Mouse (Mus musculus): ENCODE measurements at regions not wholly inside any gene's neighbourhood (a gene's known extent, or its start where the extent isn't known, plus 50 kb on each side); places are given as distances from the start of the nearest gene placed in this dataset.

GRCm38 (mm10) chr12:45975780-45976179, 842.9 kb downstream of the Nova1 start:
- no peak overlapping the region for H3K4me3 ChIP-seq (ENCODE audit: insufficient read depth in 1 of 2, low read depth in 1 of 2, low read length in 2 of 2, poor library complexity in 1 of 2, severe bottlenecking in 1 of 2)

GRCm38 (mm10) chr12:45970472-45970871, 848.3 kb downstream of the Nova1 start:
- no peaks in the 10 kb centered on the region for H3K9me3 ChIP-seq (ENCODE audit: control insufficient read depth, insufficient read depth, low read depth, low read length)
- no peak overlapping the region for H3K4me3 ChIP-seq (ENCODE audit: insufficient read depth in 1 of 2, low read depth in 1 of 2, low read length in 2 of 2, poor library complexity in 1 of 2, severe bottlenecking in 1 of 2)
- no peak for TF ChIP-seq HCFC1 (IDR thresholded peaks at IDR 0.05; ENCODE audit: borderline replicate concordance, insufficient read depth, low read length)
- no peak for TF ChIP-seq ZNF384 (IDR thresholded peaks at IDR 0.05; ENCODE audit: low read depth, low read length)
- no peak for TF ChIP-seq ZC3H11A (IDR thresholded peaks at IDR 0.05; ENCODE audit: borderline replicate concordance, low read depth, low read length)
- no peak for TF ChIP-seq MAFK (IDR thresholded peaks at IDR 0.05; ENCODE audit: insufficient read depth, low read depth, low read length)
- no peak for TF ChIP-seq CHD2 (IDR thresholded peaks at IDR 0.05; ENCODE audit: low read depth, low read length)
- no peak overlapping the region for H3K9ac ChIP-seq (ENCODE audit: insufficient read depth, low read depth, low read length, poor library complexity, severe bottlenecking)
- in situ Hi-C loops (cut with MboI; ENCODE audit: low sequenced_read_pairs in 2 of 2, unreplicated experiment in 2 of 2) = no loop called here
- H3K4me1 ChIP-seq (ENCODE audit: control insufficient read depth in 2 of 2, insufficient read depth in 2 of 2, low read length in 2 of 2, poor library complexity in 1 of 2) = no peaks in the 10 kb centered on the region
- H3K27ac ChIP-seq (ENCODE audit: insufficient read depth, low read depth, low read length, poor library complexity, severe bottlenecking) = no peak overlapping the region
- no peaks in the 10 kb centered on the region for H3K36me3 ChIP-seq (ENCODE audit: control insufficient read depth, insufficient read depth, low read length, poor library complexity, severe bottlenecking)
- DNase-seq (ENCODE audit: low read depth, low spot score) = no peak

More at GRCm38 (mm10) chr12:45975780-45976179, 842.9 kb downstream of the Nova1 start:
- H3K36me3 ChIP-seq (ENCODE audit: control insufficient read depth, insufficient read depth, low read length, poor library complexity, severe bottlenecking) = no peaks in the 10 kb centered on the region
- in situ Hi-C loops (cut with MboI; ENCODE audit: low sequenced_read_pairs in 2 of 2, unreplicated experiment in 2 of 2) = no loop called here
- H3K9me3 ChIP-seq (ENCODE audit: control insufficient read depth, insufficient read depth, low read depth, low read length) = no peaks in the 10 kb centered on the region
- no peak for DNase-seq (ENCODE audit: low read depth, low spot score)
- TF ChIP-seq ZC3H11A (IDR thresholded peaks at IDR 0.05; ENCODE audit: borderline replicate concordance, low read depth, low read length) = no peak
- no peak for TF ChIP-seq CHD2 (IDR thresholded peaks at IDR 0.05; ENCODE audit: low read depth, low read length)
- no peak for TF ChIP-seq HCFC1 (IDR thresholded peaks at IDR 0.05; ENCODE audit: borderline replicate concordance, insufficient read depth, low read length)
- H3K9ac ChIP-seq (ENCODE audit: insufficient read depth, low read depth, low read length, poor library complexity, severe bottlenecking) = no peak overlapping the region
- H3K4me1 ChIP-seq (ENCODE audit: control insufficient read depth in 2 of 2, insufficient read depth in 2 of 2, low read length in 2 of 2, poor library complexity in 1 of 2) = no peaks in the 10 kb centered on the region
- no peak overlapping the region for H3K27ac ChIP-seq (ENCODE audit: insufficient read depth, low read depth, low read length, poor library complexity, severe bottlenecking)

- H3K36me3 ChIP-seq (ENCODE audit: control insufficient read depth, insufficient read depth, low read length, poor library complexity, severe bottlenecking) = no peaks in the 10 kb centered on the region
- in situ Hi-C loops (cut with MboI; ENCODE audit: low sequenced_read_pairs in 2 of 2, unreplicated experiment in 2 of 2) = no loop called here
- H3K9ac ChIP-seq (ENCODE audit: insufficient read depth, low read depth, low read length, poor library complexity, severe bottlenecking) = no peak overlapping the region
- no peak for DNase-seq (ENCODE audit: low read depth, low spot score)
- no peak overlapping the region for H3K4me3 ChIP-seq (ENCODE audit: insufficient read depth in 1 of 2, low read depth in 1 of 2, low read length in 2 of 2, poor library complexity in 1 of 2, severe bottlenecking in 1 of 2)
- H3K4me1 ChIP-seq (ENCODE audit: control insufficient read depth in 2 of 2, insufficient read depth in 2 of 2, low read length in 2 of 2, poor library complexity in 1 of 2) = no peaks in the 10 kb centered on the region
- H3K27ac ChIP-seq (ENCODE audit: insufficient read depth, low read depth, low read length, poor library complexity, severe bottlenecking) = no peak overlapping the region
- no peaks in the 10 kb centered on the region for H3K9me3 ChIP-seq (ENCODE audit: control insufficient read depth, insufficient read depth, low read depth, low read length)
- TF ChIP-seq ZNF384 (IDR thresholded peaks at IDR 0.05; ENCODE audit: low read depth, low read length) (no peak), ZC3H11A (IDR thresholded peaks at IDR 0.05; ENCODE audit: borderline replicate concordance, low read depth, low read length) (no peak), CHD2 (IDR thresholded peaks at IDR 0.05; ENCODE audit: low read depth, low read length) (no peak), MAFK (IDR thresholded peaks at IDR 0.05; ENCODE audit: insufficient read depth, low read depth, low read length) (no peak), HCFC1 (IDR thresholded peaks at IDR 0.05; ENCODE audit: borderline replicate concordance, insufficient read depth, low read length) (no peak)
These were observed 848.8 kb downstream of the Nova1 start for GRCm38 (mm10) chr12:45969881-45970280.

- Histone ChIP-seq H3K4me3 (ENCODE audit: insufficient read depth in 1 of 2, low read depth in 1 of 2, low read length in 2 of 2, poor library complexity in 1 of 2, severe bottlenecking in 1 of 2) (no peak overlapping the region), H3K27ac (ENCODE audit: insufficient read depth, low read depth, low read length, poor library complexity, severe bottlenecking) (no peak overlapping the region), H3K36me3 (ENCODE audit: control insufficient read depth, insufficient read depth, low read length, poor library complexity, severe bottlenecking) (no peaks in the 10 kb centered on the region), H3K4me1 (ENCODE audit: control insufficient read depth in 2 of 2, insufficient read depth in 2 of 2, low read length in 2 of 2, poor library complexity in 1 of 2) (no peaks in the 10 kb centered on the region), H3K9me3 (ENCODE audit: control insufficient read depth, insufficient read depth, low read depth, low read length) (no peaks in the 10 kb centered on the region), H3K9ac (ENCODE audit: insufficient read depth, low read depth, low read length, poor library complexity, severe bottlenecking) (no peak overlapping the region)
- no peak for DNase-seq (ENCODE audit: low read depth, low spot score)
- TF ChIP-seq ZC3H11A (IDR thresholded peaks at IDR 0.05; ENCODE audit: borderline replicate concordance, low read depth, low read length) (no peak), CHD2 (IDR thresholded peaks at IDR 0.05; ENCODE audit: low read depth, low read length) (no peak), MAFK (IDR thresholded peaks at IDR 0.05; ENCODE audit: insufficient read depth, low read depth, low read length) (no peak), ZNF384 (IDR thresholded peaks at IDR 0.05; ENCODE audit: low read depth, low read length) (no peak), HCFC1 (IDR thresholded peaks at IDR 0.05; ENCODE audit: borderline replicate concordance, insufficient read depth, low read length) (no peak)
- in situ Hi-C loops (cut with MboI; ENCODE audit: low sequenced_read_pairs in 2 of 2, unreplicated experiment in 2 of 2) = no loop called here
These were observed 871.8 kb downstream of the Nova1 start for GRCm38 (mm10) chr12:45946918-45947317.

GRCm38 (mm10) chr12:45944464-45944863, 870.0 kb upstream of the Stxbp6 start:
- no peaks in the 10 kb centered on the region for H3K36me3 ChIP-seq (ENCODE audit: control insufficient read depth, insufficient read depth, low read length, poor library complexity, severe bottlenecking)
- H3K4me1 ChIP-seq (ENCODE audit: control insufficient read depth in 2 of 2, insufficient read depth in 2 of 2, low read length in 2 of 2, poor library complexity in 1 of 2) = no peaks in the 10 kb centered on the region
- no peak for DNase-seq (ENCODE audit: low read depth, low spot score)
- H3K4me3 ChIP-seq (ENCODE audit: insufficient read depth in 1 of 2, low read depth in 1 of 2, low read length in 2 of 2, poor library complexity in 1 of 2, severe bottlenecking in 1 of 2) = no peak overlapping the region
- in situ Hi-C loops (cut with MboI; ENCODE audit: low sequenced_read_pairs in 2 of 2, unreplicated experiment in 2 of 2) = no loop called here
- H3K9me3 ChIP-seq (ENCODE audit: control insufficient read depth, insufficient read depth, low read depth, low read length) = no peaks in the 10 kb centered on the region
- H3K9ac ChIP-seq (ENCODE audit: insufficient read depth, low read depth, low read length, poor library complexity, severe bottlenecking) = no peak overlapping the region
- H3K27ac ChIP-seq (ENCODE audit: insufficient read depth, low read depth, low read length, poor library complexity, severe bottlenecking) = no peak overlapping the region
- TF ChIP-seq ZC3H11A (IDR thresholded peaks at IDR 0.05; ENCODE audit: borderline replicate concordance, low read depth, low read length) (no peak), MAFK (IDR thresholded peaks at IDR 0.05; ENCODE audit: insufficient read depth, low read depth, low read length) (no peak), ZNF384 (IDR thresholded peaks at IDR 0.05; ENCODE audit: low read depth, low read length) (no peak), CHD2 (IDR thresholded peaks at IDR 0.05; ENCODE audit: low read depth, low read length) (no peak), HCFC1 (IDR thresholded peaks at IDR 0.05; ENCODE audit: borderline replicate concordance, insufficient read depth, low read length) (no peak)

Data from ES-E14 (cell line).